9 mouse cellular contexts compared by ENCODE assay signal in the genomic region with DNA sequence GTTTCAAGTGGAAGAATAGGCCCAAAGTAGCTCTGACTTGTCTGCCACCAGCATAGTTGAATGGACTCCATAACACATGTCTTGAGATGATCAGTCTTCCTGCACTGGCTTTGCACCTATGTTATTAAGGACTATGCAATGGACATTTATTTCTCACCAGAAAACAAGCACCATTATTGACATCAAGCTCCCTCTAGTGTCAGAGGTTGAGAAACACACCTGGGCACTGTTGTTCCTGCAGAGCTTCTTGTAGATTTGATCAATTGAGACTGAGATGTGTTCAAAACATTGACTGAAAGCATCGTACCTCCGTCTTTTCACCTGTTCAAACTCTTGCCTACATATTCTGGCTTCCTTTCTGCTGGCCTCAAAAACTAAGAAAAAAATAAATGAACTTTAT. TPM values are rescaled to one million over a fixed set of nuclear protein-coding genes. Genes with fewer than 3 reads are reported as not detected.
DNase-seq lines count a peak whose midpoint lies in the region; ATAC-seq and TF ChIP-seq lines count a peak whose summit lies in the region.
"Had no signal": no experiment of that assay in that cellular context is flagged by ENCODE, and none has a peak within 500 bp of the region (broad histone marks: within the 10 kb centered on the region; RNA-seq: fewer than 3 reads in every experiment).

No protein-coding gene starts in this region.

- DNase-seq in adrenal gland, adult (ENCODE audit: inconsistent age in 2 of 2, low spot score in 1 of 2): peak; percentile 32 to 82
- DNase-seq in adrenal gland, postnatal 4 days (ENCODE audit: low spot score in 2 of 2): no peak
- DNase-seq in liver: peak; percentile 31
- peak; percentile 82 for DNase-seq in brain, embryonic 14.5 days (ENCODE audit: low read depth)
- peak; percentile 13 to 64 for DNase-seq in left cerebral cortex, postnatal 25 days (ENCODE audit: low spot score in 2 of 2)
- peak; percentile 48 for DNase-seq in retina, postnatal 7 days (ENCODE audit: low read depth, low spot score)

- no peaks in the 10 kb centered on the region; the same call in 1 of the 2 replicates for H3K27me3 ChIP-seq in liver, embryonic 12.5 days (replicated peaks)
- H3K27me3 ChIP-seq: hindbrain, embryonic 15.5 days had no signal

- 9% methylated on average over 2 of the region's 2 CpGs for WGBS in liver, embryonic 12.5 days (ENCODE audit: insufficient replicate concordance)

- intact Hi-C loops in left cerebral cortex, postnatal 25 days (cut with DNase I): loop anchor here (2.0 to 10.0 kb wide), 2 partner anchors 70 to 316 kb away; no protein-coding TSS in a partner anchor

- no peaks in the 10 kb centered on the region for H3K4me1 ChIP-seq in liver, embryonic 12.5 days
- H3K4me1 ChIP-seq: hindbrain, embryonic 15.5 days had no signal

- H3K9ac ChIP-seq in liver, embryonic 12.5 days: no peak overlapping the region
- H3K9ac ChIP-seq: hindbrain, embryonic 15.5 days had no signal

- no peaks in the 10 kb centered on the region for H3K36me3 ChIP-seq in liver, embryonic 12.5 days
- H3K36me3 ChIP-seq: hindbrain, embryonic 15.5 days had no signal

- H3K9me3 ChIP-seq in liver, embryonic 12.5 days (replicated peaks): no peaks in the 10 kb centered on the region
- H3K9me3 ChIP-seq: hindbrain, embryonic 15.5 days had no signal

- no peak overlapping the region for H3K27ac ChIP-seq in liver, embryonic 12.5 days
- H3K27ac ChIP-seq: hindbrain, embryonic 15.5 days had no signal

- no peak for ATAC-seq in liver, embryonic 12.5 days
- peak; percentile 42; the same call in 1 of the 2 replicates for ATAC-seq in granulocyte monocyte progenitor cell, adult 5-6 weeks (replicated peaks; ENCODE audit: poor library complexity, severe bottlenecking)

- no peak overlapping the region for H3K4me2 ChIP-seq in liver, embryonic 12.5 days
- H3K4me2 ChIP-seq: hindbrain, embryonic 15.5 days had no signal

- TF ChIP-seq CTCF in brain, embryonic 14.5 days (IDR thresholded peaks at IDR 0.05; ENCODE audit: borderline replicate concordance, extremely low read depth, insufficient read depth, insufficient read length): peak; percentile 68; the same call in 1 of the 2 replicates

- no peak for TF ChIP-seq POLR2A in brain, embryonic 14.5 days (IDR thresholded peaks at IDR 0.05; ENCODE audit: borderline replicate concordance, extremely low read depth, insufficient read depth, insufficient read length, poor library complexity, severe bottlenecking)

- no peak overlapping the region for H3K4me3 ChIP-seq in liver, embryonic 12.5 days
- H3K4me3 ChIP-seq: hindbrain, embryonic 15.5 days had no signal

RNA-seq across cellular contexts. Expression of a gene that starts 41.8 kb away (rescaled TPM):
- total RNA-seq in adrenal gland, postnatal 4 days (2021): 10 to 100 TPM; 16.6 to 19.2 TPM
- 11.2 and 11.4 TPM in 2 replicates for polyA plus RNA-seq in liver, embryonic 12.5 days (2016; fragmentation: Nextera tagmentation; extraction: Ambion mirVana)
- polyA plus RNA-seq in brain, embryonic 14.5 days (2012; rRNA removed): 14.3 and 15.9 TPM in 2 replicates
- 4.6 and 8.7 TPM in 2 replicates for total RNA-seq in granulocyte monocyte progenitor cell, adult 5-6 weeks (2014; fragmentation: Nextera tagmentation)
- total RNA-seq in granulocyte monocyte progenitor cell, adult 5-6 weeks (2017): 12.9 and 14.8 TPM in 2 replicates
- total RNA-seq in left cerebral cortex, postnatal 25 days (2021): 10 to 100 TPM; 22.7 to 23.5 TPM

RNA-seq across cellular contexts. Expression of a gene that starts 53.6 kb away (rescaled TPM):
- not detected for total RNA-seq in adrenal gland, postnatal 4 days (2021)
- polyA plus RNA-seq in liver, embryonic 12.5 days (2016; fragmentation: Nextera tagmentation; extraction: Ambion mirVana): not detected in 2 replicates
- polyA plus RNA-seq in brain, embryonic 14.5 days (2012; rRNA removed): 0.28 and 0.53 TPM in 2 replicates
- total RNA-seq in granulocyte monocyte progenitor cell, adult 5-6 weeks (2014; fragmentation: Nextera tagmentation): not detected in 2 replicates
- total RNA-seq in granulocyte monocyte progenitor cell, adult 5-6 weeks (2017): not detected in 2 replicates
- not detected for total RNA-seq in left cerebral cortex, postnatal 25 days (2021)

Comparison
In these comparisons a context has a peak if more than half of its experiments do, and no peak if none do; other contexts are left out.
1. DNase-seq: peak in adrenal gland, adult (2 of 2), liver (single experiment), brain, embryonic 14.5 days (single experiment), left cerebral cortex, postnatal 25 days (2 of 2) and retina, postnatal 7 days (single experiment); none in adrenal gland, postnatal 4 days (0 of 2).